Mouse (Mus musculus) urinary bladder, postnatal 14 days (tissue): ENCODE measurements around the gene Slc22a1.

Experiments
- DNase-seq: peaks from one replicate; pipeline ENCODE4 v3.0.0; 2021; ENCODE audit warnings: low spot score

Slc22a1 gene

DNA sequence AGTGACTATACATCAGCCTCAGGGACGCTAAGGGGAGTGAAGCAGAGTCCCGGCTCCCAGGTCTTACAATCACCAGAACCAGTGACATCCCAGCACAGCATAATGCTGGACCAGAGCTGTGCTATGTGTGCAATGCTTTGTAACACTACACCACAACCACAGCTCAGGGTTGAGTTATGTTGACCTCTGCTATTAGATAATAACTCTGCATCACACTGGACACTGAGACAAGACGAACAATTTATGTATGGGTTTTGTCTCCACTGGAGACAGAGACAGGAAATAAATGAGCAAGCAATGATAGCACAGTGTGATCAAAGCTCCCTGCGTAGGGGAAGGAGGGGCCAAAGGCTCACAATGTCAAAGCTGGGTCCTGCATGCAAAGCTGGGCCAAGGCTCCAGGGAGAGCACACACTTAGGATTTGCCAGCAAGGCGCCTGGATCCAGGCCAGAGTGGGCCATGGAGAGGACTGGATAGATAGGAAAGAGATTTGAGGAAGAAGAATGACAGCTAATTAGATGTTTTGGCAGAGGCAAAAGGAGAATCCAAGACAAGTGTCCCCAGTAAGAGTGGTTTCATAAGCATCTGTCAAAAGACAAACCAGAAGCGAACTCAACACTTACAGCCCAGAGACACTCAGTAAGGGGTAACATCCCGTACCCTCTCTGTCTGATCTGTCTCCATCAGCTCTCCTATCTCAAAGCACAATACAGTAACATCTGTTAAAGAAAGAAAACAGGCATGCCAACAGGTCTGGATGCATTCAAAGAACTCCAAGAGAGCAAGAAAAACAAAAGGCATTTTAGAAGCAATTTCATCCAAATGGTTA is 43.6 kb downstream of the Slc22a1 start:
- DNase-seq: no peak

DNA sequence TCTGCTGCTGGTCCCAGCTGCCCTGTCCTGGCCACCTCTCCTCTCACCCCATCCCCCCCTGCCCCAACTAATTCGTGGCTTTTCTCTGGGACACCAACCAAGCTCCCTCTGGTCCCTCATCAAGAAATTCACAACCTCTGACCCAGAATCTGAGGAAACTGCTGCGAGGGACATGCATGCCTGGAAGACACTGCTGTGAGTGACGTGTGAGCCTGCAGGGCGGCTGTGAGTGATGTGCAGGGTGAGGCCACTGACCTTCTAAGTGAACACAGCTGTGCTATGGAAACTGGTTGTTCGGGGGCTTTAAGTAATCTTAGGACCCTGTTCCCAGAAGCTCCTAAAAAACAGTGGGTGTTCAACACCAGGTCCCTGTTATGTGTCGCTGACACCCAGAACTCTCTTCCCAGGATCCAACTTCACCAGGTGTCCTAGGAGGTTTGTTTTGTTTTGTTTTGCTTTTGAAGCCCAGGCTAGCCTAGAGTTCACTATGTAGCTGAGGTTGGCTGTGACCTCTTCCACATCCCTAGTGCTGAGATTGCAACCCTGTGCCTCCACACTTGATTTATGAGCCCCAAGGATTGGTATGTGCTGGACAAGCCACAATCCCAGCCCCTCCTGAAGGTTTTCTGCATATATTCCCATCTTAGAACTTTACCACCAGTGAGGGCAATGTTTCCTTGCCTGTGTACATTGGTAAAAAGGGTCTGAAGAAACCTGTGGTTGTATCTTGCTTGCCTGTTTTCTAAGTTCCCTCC is 44.5 kb downstream of the Slc22a1 start:
- DNase-seq: no peak

DNA sequence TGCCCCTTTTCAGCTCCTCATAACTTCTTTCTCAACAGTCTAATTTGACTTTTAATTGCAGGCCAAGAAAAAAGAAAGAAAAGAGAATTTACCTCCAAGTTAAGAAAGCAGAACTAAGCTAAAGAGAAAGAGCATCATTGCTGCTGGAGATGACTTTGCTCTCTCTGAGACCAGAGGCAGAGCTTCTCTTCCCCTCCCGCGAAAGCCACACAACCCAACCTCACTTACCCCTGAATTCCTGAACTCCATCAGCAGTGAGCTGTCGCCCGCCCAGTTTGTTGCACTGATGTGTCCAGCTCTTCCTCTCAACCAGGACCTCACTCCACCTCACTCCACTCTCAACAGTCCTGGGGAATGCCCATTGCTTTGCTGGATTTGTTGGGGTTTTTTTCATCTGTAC is 47.6 kb downstream of the Slc22a1 start:
- DNase-seq: no peak

DNA sequence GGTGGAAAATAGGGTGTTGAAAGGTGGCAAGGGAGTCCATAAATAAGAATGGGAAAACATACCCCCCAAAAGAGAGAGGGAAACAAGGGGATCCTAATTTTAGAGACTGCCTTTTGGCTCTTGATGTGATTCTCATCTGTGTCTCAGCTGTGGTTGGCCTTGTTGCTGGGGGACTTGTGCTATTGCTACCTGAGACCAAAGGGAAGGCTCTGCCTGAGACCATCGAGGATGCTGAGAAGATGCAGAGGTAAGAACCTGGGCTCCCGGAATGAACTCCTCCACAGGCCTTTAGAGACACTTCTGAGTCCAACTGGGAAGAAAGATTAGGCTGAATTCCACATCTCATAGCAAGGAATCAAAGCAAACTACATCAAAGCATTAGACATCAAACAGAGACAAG is 56.0 kb downstream of the Slc22a1 start:
- DNase-seq: no peak

DNA sequence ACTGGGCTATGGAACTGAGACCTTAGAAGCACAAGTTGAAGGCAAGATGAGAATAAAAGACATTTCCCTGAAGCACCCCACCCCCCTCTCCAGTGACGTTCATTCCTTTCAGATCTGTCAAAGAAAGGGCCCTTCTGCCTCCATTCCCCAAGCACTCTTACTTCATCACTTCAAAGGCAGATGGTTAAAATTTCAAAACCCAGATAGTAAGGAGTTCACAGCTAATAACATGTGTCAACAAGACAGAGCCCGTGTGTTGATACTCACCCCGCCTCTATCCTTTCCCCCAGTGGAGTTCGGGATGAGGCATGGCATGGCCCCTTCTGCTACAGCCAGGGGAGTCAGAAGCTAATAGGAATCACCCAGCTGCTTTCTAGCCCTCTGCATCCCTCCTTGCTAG is 60.2 kb downstream of the Slc22a1 start:
- DNase-seq: no peak

DNA sequence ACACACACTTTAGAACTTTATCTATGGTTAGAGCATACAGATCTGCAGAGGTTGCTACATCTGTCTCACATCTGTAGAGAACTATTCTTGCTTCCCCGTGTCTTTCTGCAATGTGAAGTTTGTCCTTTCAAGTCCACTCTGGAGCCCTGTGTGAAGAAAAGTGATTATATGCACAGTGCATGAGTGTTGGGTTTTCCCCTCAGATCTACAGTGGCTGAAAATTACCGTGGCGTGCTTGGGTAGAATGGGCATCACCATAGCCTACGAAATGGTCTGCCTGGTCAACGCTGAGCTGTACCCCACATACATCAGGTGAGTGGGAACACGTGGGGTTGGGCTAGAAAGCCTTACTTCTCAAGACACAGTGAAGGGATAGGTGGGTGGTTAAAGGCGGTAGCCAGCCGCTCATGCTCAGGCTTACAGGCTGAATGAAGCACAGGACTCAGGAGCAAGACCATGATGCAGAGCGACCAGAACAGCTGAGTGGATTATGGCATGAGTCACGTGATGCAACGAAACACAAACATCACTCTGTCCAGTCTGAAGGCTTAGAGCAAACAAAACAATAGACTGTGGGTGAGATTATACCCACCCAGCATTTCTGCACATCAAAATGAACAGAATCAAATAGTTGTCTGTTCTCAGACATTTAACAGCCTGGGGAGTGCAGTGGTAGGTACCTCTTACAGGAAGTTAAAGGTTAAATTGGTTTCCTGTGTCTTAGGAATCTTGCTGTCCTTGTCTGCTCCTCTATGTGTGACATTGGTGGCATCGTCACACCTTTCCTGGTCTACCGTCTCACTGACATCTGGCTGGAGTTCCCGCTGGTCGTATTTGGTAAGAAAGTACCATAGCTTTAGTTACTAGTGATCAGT is 60.9 kb downstream of the Slc22a1 start:
- DNase-seq: no peak

DNA sequence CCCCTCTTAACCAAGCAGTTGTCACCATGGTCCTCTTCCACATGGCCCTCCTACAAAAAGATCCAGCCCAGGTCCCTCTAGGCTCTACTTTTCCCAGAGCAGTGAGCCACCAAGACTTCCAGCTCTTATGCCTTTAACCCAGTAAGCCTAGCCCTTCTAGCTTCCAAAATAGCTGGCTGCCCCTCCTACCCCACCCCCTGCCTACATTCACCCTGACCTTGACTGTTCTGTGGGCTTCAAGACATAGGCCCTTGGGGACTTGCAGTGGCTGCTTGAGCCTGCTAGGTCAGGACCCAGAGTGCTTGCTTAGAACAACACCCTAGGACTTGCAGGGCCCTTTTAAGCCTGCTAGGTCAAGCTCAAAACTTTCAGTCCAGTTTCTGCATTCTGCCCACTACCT is 68.4 kb downstream of the Slc22a1 start:
- no peak for DNase-seq

DNA sequence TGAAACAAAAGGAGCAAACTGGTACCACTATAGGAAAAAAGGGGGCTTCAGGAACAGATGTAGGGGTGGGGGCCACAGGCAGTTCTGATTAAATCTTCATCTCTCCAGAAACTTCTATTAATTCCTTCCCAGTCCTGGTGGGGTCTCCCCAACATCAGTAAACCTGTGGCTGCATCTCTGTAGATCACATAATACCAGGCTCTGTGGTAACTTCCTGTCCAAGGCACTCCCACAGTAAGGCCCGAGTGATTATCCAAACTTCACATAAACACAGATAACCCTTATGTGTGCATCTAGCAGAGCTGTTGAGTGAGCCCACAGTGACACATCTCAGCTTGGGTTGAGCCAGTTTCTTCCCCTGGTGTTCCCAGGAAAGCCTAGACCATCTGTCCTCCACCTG is 69.0 kb downstream of the Slc22a1 start:
- DNase-seq: no peak
